Mouse (Mus musculus) lung, adult 2 months (tissue): ENCODE data around the gene Inava. TPM values are rescaled to one million over a fixed set of nuclear protein-coding genes. Genes with fewer than 3 reads are reported as not detected.

Experiments used
- DNase-seq: peaks from one replicate; pipeline ENCODE4 v3.0.0; 2022
- H3K4me1 ChIP-seq: fragments of 200-500 bp; 2 replicates; pipeline ENCODE4 v1.6.1; 2011; ENCODE audit warnings: low read length; ENCODE audit not compliant: control insufficient read depth, insufficient read depth
- H3K4me3 ChIP-seq: fragments of 200-500 bp; replicated peaks from 2 replicates; pipeline ENCODE3; 2011; ENCODE audit warnings: low read depth, mild to moderate bottlenecking, control low read depth, low read length; ENCODE audit errors: extremely low read depth
- CTCF ChIP-seq: fragments of 200-500 bp; IDR thresholded peaks from 2 replicates; pipeline ENCODE4 v1.5.1; 2011; ENCODE audit warnings: mild to moderate bottlenecking, low read length, control low read depth; ENCODE audit not compliant: insufficient read depth
- POLR2A ChIP-seq: fragments of 200-500 bp; IDR thresholded peaks from 2 replicates; pipeline ENCODE4 v1.6.1; 2011; ENCODE audit warnings: low read depth, mild to moderate bottlenecking, control low read depth, low read length, borderline replicate concordance; ENCODE audit errors: extremely low read depth
- WGBS: fragments of 180-500 bp; shearing (Covaris S2); methylation state at CpG from one replicate; pipeline ENCODE4 v1.1.7; 2018; 5-methylcytosine and 5-hydroxymethylcytosine counted together
- polyA plus RNA-seq: library from polyadenylated mRNA; depleted of rRNA; stranded (reverse); fragments of >200 nt; gene quantifications from 2 replicates; pipeline ENCODE4 v1.2.3, GENCODE M21; 2012

Inava gene
- polyA plus RNA-seq, 1 experiment, result 7.3 TPM

DNA sequence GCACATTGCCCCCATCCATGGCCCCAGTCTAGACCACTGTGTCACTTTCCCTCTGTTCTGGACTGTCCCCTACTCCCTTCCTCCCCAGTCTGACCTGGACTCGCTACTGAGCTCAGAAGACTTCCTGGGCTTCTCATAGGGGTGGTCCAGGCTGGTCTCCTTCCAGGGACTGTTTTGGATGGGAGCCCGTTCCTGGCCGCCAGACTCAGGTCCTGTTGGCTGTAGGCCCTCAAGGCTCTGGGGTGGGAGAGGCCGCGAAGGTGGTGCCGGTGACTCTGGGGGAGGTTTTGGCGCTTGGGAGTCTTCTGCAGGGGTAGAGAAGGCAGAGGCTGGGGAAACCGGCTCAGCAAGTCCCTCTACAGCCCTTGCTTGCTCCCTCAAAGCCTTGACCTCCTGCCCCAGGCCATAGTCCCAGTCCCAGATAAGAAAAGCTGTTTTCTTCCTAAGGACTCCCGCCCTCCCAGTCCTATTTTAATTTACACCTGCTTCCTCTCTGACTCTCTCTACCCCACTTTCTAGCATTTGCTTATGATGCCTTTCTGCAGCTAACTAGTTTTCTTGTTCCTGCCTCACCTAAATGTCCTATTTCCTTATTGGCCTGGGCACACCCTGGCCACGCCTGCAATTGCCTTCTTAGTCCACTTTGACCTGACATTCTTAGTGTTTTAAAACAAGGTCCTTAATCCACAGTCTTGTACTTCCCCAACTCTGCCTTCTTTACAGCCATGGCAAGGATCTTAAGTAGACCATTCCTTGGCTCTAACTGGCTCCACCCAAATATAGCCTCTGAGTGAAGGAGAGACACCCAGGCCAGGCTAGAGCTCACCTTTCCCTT is 13.8 kb downstream of the Inava start:
- H3K4me1 ChIP-seq, result no peaks in the 10 kb centered on the region
- TF ChIP-seq POLR2A (no peak), CTCF (no peak)
- no peak overlapping the region for H3K4me3 ChIP-seq
- peak; percentile 34 for DNase-seq
- WGBS, result 53% methylated on average over 10 of the region's 10 CpGs

GRCm38 (mm10) chr1:136214304-136214703 is 19.8 kb downstream of the Inava start:
- H3K4me3 ChIP-seq, result no peak overlapping the region
- no peaks in the 10 kb centered on the region for H3K4me1 ChIP-seq
- DNase-seq, result no peak
- WGBS, result 74% methylated on average over 15 of the region's 15 CpGs
- no peak for TF ChIP-seq POLR2A
- no peak for TF ChIP-seq CTCF

DNA sequence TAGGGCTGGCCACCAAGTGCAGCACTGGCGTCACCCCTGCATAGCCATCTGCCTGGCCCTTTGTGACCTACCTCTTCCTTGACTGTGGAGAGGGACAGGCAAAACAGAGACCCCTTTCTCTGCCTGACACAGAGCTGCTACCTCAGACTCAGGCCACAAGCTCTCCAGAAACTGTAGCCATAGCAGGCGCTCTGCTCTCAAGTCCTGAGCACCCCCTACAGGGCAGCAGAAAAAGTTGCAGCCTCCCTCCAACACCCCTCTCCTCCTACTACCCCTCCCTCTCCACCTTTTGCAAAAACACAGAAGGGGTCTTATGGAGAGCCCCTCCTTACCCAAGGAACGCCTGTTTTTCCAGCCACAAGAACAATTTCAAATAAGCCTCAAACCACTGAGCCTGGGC is 21.3 kb downstream of the Inava start, which contains the start of gene Mroh3:
Mroh3 (minus strand) TSS at position 26 of the 400 bp plus-strand sequence.
- peak; percentile 11 for DNase-seq
- WGBS, result 51% methylated on average over 3 of the region's 3 CpGs

DNA sequence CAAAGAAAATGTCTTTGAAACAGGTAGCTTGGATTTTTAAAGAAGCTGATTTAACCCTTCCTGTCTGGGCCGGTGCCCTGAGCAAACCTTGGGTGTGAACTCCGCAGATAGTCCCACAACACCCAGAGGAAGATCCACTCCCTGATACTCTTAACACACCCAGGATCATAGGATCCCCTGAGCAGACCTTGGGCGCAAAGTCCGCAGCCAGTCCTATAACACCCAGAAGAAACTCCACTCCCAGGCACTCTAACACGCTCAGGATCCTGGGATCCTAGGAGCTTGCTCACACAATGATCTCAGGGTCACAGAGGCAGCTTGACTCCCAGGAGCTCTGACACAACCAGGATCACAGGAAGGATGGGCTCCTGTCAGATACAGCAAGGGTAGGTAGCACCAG is 44.0 kb downstream of the Inava start:
- Histone ChIP-seq H3K4me1 (no peaks in the 10 kb centered on the region), H3K4me3 (no peak overlapping the region)
- WGBS, result 90% methylated on average over 5 of the region's 5 CpGs
- TF ChIP-seq POLR2A, result no peak
- DNase-seq, result no peak

More for the DNA sequence above, 21.3 kb downstream of the Inava start, which contains the start of gene Mroh3:
- Histone ChIP-seq H3K4me3 (no peak within 1 kb of the TSS), H3K4me1 (no peaks in the 10 kb centered on the region)
- TF ChIP-seq CTCF, result peak; percentile 80
- no peak for TF ChIP-seq POLR2A

DNA sequence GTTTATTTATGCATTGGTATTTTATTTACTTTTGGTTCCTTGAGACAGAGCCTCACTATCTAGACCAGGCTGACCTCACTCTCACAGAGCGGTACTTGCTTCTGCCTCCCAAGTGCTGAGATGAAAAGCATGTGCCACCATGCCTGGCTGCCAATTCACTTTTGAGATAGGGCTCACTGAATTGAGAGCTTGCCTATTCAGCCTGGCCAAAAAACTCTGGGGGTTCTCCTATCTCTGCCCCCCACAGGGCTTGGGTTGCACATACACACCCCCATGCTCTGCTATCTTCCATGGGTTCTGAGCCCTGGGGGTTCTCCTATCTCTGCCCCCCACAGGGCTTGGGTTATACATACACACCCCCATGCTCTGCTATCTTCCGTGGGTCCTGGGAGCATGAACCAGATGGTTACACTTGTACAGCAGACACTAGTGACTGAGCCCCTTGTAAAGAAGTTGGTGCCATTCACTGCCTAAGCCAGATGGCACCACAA is 54.5 kb downstream of the Inava start:
- WGBS, result 55% methylated on average over 2 of the region's 2 CpGs
- TF ChIP-seq POLR2A, result no peak
- TF ChIP-seq CTCF, result no peak
- H3K4me3 ChIP-seq, result no peak overlapping the region
- H3K4me1 ChIP-seq, result peaks cover 8% of the 10 kb centered on the region
- DNase-seq, result no peak

- TF ChIP-seq CTCF (no peak), POLR2A (no peak; the same call in 1 of the 2 replicates)
- no peak for DNase-seq
These were observed 55.3 kb downstream of the Inava start for GRCm38 (mm10) chr1:136178741-136179140.

DNA sequence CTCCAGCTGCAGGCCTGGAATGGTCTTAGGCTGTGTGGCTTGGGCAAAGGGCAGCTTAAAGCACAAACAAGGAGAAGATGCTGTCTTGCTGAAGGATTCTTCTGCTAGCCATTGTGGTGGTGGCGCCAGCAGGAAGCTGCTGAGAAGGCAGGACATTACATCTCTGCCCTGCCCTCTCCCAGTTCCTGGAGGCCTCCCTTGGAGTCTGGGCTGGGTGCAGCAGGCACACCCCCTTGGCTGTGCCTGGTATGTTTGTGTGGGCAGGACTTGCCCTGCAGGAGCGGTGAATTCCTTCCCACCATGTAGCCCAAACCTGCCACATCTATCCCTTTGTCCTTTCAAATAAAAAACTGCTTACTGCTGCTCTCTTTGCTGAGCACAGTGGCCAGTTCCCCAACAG is 57.0 kb downstream of the Inava start:
- H3K4me1 ChIP-seq, result peaks cover 11% of the 10 kb centered on the region
- TF ChIP-seq CTCF (no peak), POLR2A (peak; percentile 6; the same call in 1 of the 2 replicates)
- peak; percentile 23 for DNase-seq
- WGBS, result 49% methylated on average over 2 of the region's 2 CpGs
- no peak overlapping the region for H3K4me3 ChIP-seq

More at GRCm38 (mm10) chr1:136178741-136179140, 55.3 kb downstream of the Inava start:
- H3K4me3 ChIP-seq, result no peak overlapping the region
- WGBS, result 38% methylated on average over 6 of the region's 6 CpGs
- peaks cover 11% of the 10 kb centered on the region for H3K4me1 ChIP-seq

DNA sequence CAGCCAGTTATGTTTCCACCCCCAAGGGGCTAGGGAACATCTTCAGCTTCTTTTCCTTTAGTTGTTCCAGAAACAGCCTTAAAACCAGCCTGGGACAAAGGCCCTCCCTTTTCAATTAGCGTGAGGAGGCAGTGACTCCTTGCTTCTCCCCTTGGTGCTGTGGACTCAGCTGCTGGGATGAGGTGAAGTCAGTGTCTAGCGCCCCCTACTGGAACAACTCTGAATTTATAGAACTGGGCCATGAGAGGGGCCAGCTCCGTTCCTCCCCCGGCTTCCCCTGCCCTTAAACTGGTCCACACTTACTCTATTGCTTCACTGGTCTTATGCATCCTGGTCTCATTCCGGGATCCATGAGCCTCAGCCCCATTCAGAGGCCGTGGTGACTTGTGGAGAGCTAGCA is 58.9 kb downstream of the Inava start:
- WGBS, result 51% methylated on average over 6 of the region's 6 CpGs
- DNase-seq, result peak; percentile 20

DNA sequence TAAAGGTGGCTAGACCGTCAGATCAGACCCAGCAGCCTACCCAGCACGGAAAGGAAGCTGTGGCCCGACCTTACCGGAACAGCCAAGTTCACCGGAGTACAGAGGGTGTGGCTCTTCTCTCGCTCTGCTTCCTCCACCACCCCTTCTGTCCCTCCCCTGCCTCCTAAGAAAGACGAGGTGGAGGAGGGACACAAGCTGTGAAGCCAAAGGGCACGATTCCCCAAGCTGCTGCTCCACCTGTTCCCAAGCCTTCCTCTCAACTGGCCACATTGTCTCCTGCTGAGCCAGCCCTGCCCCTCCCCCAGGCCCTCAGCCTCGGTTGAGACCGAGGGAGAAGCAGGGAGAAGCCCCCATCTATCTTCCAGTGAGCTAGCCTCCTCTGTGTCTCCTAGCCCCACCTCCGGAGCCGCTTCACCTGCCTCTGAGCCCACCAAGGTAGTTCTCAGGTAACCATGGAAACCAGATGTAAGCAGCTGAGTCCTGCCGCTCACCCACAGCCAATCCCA is 59.9 kb downstream of the Inava start:
- 31% methylated on average over 13 of the region's 13 CpGs for WGBS
- DNase-seq, result no peak
- H3K4me1 ChIP-seq, result peaks cover 11% of the 10 kb centered on the region
- TF ChIP-seq POLR2A (no peak; the same call in 1 of the 2 replicates), CTCF (no peak)
- no peak overlapping the region for H3K4me3 ChIP-seq

More for the DNA sequence above, 58.9 kb downstream of the Inava start:
- Histone ChIP-seq H3K4me3 (no peak overlapping the region), H3K4me1 (peaks cover 11% of the 10 kb centered on the region)
- TF ChIP-seq POLR2A (no peak), CTCF (peak; percentile 72)

DNA sequence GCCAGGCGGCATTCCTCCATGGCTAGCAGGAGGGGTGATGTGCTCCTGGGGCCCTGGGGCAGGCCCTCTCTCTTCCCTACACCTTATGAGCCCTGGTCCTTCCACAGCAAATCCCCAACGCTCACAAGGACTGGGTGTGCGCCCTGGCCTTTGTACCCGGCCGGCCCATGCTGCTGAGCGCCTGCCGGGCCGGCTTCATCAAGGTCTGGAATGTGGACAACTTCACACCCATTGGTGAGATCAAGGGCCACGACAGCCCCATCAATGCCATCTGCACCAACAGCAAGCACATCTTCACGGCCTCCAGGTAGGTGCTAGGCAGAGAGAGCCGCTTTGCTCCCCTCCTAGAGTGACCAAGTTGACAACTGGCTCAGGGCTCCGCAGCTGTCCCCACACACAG is 61.4 kb downstream of the Inava start:
- no peak for TF ChIP-seq CTCF
- DNase-seq, result no peak
- 88% methylated on average over 12 of the region's 12 CpGs for WGBS
- no peak overlapping the region for H3K4me3 ChIP-seq
- peaks cover 5% of the 10 kb centered on the region for H3K4me1 ChIP-seq
